Mouse (Mus musculus) inflammation-experienced regulatory T-cells, adult 6 months (primary cell): ENCODE data around the gene Arap2. TPM values are rescaled to one million over a fixed set of nuclear protein-coding genes. Genes with fewer than 3 reads are reported as not detected.
"Not testable (repeated sequence)": the region's sequence is repeated elsewhere in the genome, so short reads cannot be mapped to it uniquely, and the experiment has no call there.

ENCODE experiments used
- ATAC-seq: one replicate; pipeline ENCODE4 v1.8.0; 2017
- polyA plus RNA-seq, 3 experiments: library from polyadenylated mRNA; unstranded; fragments of 100-300 nt; shearing (Covaris generic); gene quantifications; one replicate each; pipeline ENCODE4 v1.2.1; 2017

The Arap2 gene
- polyA plus RNA-seq, 3 experiments from 2014 or later: 28.7 to 30.5 (median 29.4) TPM

- no peak for ATAC-seq
Observed at GRCm38 (mm10) chr5:62739451-62740415, 26.2 kb downstream of the Arap2 start.

GRCm38 (mm10) chr5:62730573-62730972, 35.4 kb downstream of the Arap2 start:
- not testable (repeated sequence) for ATAC-seq

GRCm38 (mm10) chr5:62725551-62725950, 40.4 kb downstream of the Arap2 start:
- ATAC-seq: no peak

- ATAC-seq: peak; percentile 81
Observed at GRCm38 (mm10) chr5:62723261-62724105, 42.5 kb downstream of the Arap2 start.

GRCm38 (mm10) chr5:62716468-62716867, 49.5 kb downstream of the Arap2 start:
- ATAC-seq: no peak

- ATAC-seq: peak; percentile 5
Observed at GRCm38 (mm10) chr5:62715977-62716376, 50.0 kb downstream of the Arap2 start.

GRCm38 (mm10) chr5:62715436-62715835, 50.5 kb downstream of the Arap2 start:
- ATAC-seq: peak; percentile 72

- ATAC-seq: peak; percentile 33
Observed at GRCm38 (mm10) chr5:62710955-62711354, 55.0 kb downstream of the Arap2 start.

GRCm38 (mm10) chr5:62706900-62707299, 59.1 kb downstream of the Arap2 start:
- ATAC-seq: no peak

GRCm38 (mm10) chr5:62689965-62690364, 76.0 kb downstream of the Arap2 start:
- ATAC-seq: no peak

GRCm38 (mm10) chr5:62683751-62684150, 82.2 kb downstream of the Arap2 start:
- ATAC-seq: no peak

GRCm38 (mm10) chr5:62683207-62683606, 82.8 kb downstream of the Arap2 start:
- no peak for ATAC-seq

- ATAC-seq: no peak
Observed at GRCm38 (mm10) chr5:62677390-62677789, 88.6 kb downstream of the Arap2 start.

- no peak for ATAC-seq
Observed at GRCm38 (mm10) chr5:62672736-62673436, 93.1 kb downstream of the Arap2 start.

GRCm38 (mm10) chr5:62665329-62665728, 100.6 kb downstream of the Arap2 start:
- no peak for ATAC-seq

GRCm38 (mm10) chr5:62664847-62665246, 101.1 kb downstream of the Arap2 start:
- ATAC-seq: no peak

- ATAC-seq: no peak
Observed at GRCm38 (mm10) chr5:62663206-62663605, 102.8 kb downstream of the Arap2 start.

- no peak for ATAC-seq
Observed at GRCm38 (mm10) chr5:62653924-62654323, 112.0 kb downstream of the Arap2 start.

- ATAC-seq: no peak
Observed at GRCm38 (mm10) chr5:62642330-62642729, 123.6 kb downstream of the Arap2 start.

- no peak for ATAC-seq
Observed at GRCm38 (mm10) chr5:62640501-62640900, 125.5 kb downstream of the Arap2 start.

GRCm38 (mm10) chr5:62636341-62636740, 129.6 kb downstream of the Arap2 start:
- ATAC-seq: no peak

- no peak for ATAC-seq
Observed at GRCm38 (mm10) chr5:62628901-62629300, 137.1 kb downstream of the Arap2 start.
